Mouse (Mus musculus): ENCODE results near the gene St5.

DNA sequence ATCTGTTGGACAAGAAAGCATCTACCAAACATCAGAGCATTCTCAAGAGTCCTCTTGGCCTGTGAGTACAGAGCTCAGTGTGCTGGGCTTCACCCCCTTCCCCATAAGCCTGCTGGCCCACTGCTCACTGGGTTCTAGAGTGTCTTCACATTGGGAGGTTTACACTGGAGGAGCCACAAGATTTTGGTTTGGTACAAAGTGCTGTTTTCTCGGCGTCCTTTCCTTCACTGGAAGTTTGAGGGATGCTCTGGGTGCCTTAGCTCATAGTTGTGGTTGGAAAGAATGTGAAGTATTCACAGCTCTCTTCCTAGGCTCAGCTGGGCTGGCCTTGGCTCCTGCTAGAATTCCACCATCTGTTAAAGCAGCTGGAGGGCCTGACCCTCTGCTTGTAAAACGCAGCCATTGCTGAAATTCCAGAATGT is 5.6 kb upstream of the St5 start:
- peak; percentile 60; the same call in 1 of the 2 replicates for TF ChIP-seq EP300 (IDR thresholded peaks at IDR 0.05; ENCODE audit: insufficient read depth, low read depth, low read length)
- TF ChIP-seq CTCF (IDR thresholded peaks at IDR 0.05): no peak

All from heart, adult 2 months (tissue).